Mouse (Mus musculus) ES-E14 (cell line): ENCODE measurements around the gene Kat7.
A peak's percentile ranks its signal among the peaks of the same experiment; 100 is the strongest.

Experiments used
- CHD2 ChIP-seq: IDR thresholded peaks from 2 replicates; pipeline ENCODE4 v1.6.1; 2014; ENCODE audit warnings: mild to moderate bottlenecking, low read depth, low read length, inconsistent platforms
- HCFC1 ChIP-seq: IDR thresholded peaks from 2 replicates; pipeline ENCODE4 v1.6.1; 2012; ENCODE audit warnings: low read length, inconsistent platforms, borderline replicate concordance; ENCODE audit not compliant: insufficient read depth
- ZC3H11A ChIP-seq: IDR thresholded peaks from 2 replicates; pipeline ENCODE4 v1.6.1; 2012; ENCODE audit warnings: low read depth, mild to moderate bottlenecking, inconsistent platforms, low read length, borderline replicate concordance
- ZNF384 ChIP-seq: IDR thresholded peaks from 2 replicates; pipeline ENCODE4 v1.6.1; 2012; ENCODE audit warnings: low read depth, low read length, inconsistent platforms

DNA sequence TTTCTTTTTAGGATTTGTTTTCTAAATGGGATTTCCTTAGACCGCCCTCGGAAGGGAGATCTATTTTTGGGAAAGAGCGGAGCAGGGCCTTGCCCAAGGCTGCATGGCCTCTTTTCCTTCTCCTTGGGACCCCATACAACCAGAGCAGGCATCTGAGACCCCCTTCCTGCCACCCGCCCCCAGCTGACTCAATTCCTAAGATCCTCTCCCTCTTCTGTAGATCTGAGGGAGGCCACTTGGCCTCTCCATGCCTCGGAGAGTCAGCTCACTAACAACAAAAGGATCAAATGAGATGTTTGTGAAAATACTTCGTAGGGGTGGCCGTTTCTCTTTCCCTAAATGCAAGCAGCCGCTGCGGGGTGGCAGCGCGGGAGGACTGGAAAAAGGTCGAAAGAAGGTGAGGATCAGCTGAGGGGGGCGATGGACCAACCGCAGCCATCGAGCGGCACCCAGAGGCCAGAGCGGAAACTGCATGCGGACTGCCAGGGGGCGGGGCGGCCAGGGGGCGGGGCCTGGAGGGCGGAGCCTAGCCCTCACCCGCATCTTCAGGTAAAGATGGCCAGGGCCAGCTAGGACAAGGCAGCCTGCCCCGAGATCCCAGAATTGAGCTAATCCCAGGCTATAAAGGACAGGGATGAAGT is 78.2 kb downstream of the Kat7 start:
- TF ChIP-seq ZNF384 (no peak), CHD2 (no peak), HCFC1 (no peak), ZC3H11A (0 out of 2 replicates have a peak, but pooled peaks have one; percentile 1)
